Mouse (Mus musculus): ENCODE data around the gene Ypel2. TPM values are rescaled to one million over a fixed set of nuclear protein-coding genes. Genes with fewer than 3 reads are reported as not detected.
A peak's percentile ranks its signal among the peaks of the same experiment; 100 is the strongest.

Gene Ypel2
- total and polyA plus RNA-seq, 3 experiments, result 0.23 to 0.52 TPM; not detected in 1

GRCm38 (mm10) chr11:86938551-86938950, 55.0 kb downstream of the Ypel2 start:
- H3K27me3 ChIP-seq (ENCODE audit: control insufficient read depth in 1 of 2, insufficient read depth in 2 of 2, low read length in 2 of 2), result no peaks in the 10 kb centered on the region
- peaks cover 10 to 17% of the 10 kb centered on the region in 2 experiments for H3K4me1 ChIP-seq (ENCODE audit: control insufficient read depth in 1 of 2, insufficient read depth in 2 of 2, low read length in 2 of 2)
- H3K9ac ChIP-seq (ENCODE audit: control insufficient read depth, low read depth, low read length, poor library complexity, severe bottlenecking), result no peak overlapping the region
- H3K9me3 ChIP-seq (replicated peaks; ENCODE audit: insufficient read depth, low read length), result no peaks in the 10 kb centered on the region
- no peaks in the 10 kb centered on the region for H3K79me2 ChIP-seq (ENCODE audit: control insufficient read depth, insufficient read depth, low read length, poor library complexity)
- no peak for DNase-seq (ENCODE audit: low read depth, low spot score)
- no peak for TF ChIP-seq ETS1 (IDR thresholded peaks at IDR 0.05; ENCODE audit: low read depth, low read length)
- no peak overlapping the region for H3K27ac ChIP-seq (ENCODE audit: control insufficient read depth, low read depth, low read length)
- H3K36me3 ChIP-seq (ENCODE audit: control insufficient read depth in 1 of 2, insufficient read depth in 2 of 2, low read length in 2 of 2), result peaks cover 0 to 14% of the 10 kb centered on the region in 2 experiments; a peak in 2 of 4 replicates
- no peak overlapping the region for H3K4me3 ChIP-seq (ENCODE audit: control insufficient read depth in 1 of 2, insufficient read depth in 1 of 2, low read depth in 2 of 2, low read length in 2 of 2)

DNA sequence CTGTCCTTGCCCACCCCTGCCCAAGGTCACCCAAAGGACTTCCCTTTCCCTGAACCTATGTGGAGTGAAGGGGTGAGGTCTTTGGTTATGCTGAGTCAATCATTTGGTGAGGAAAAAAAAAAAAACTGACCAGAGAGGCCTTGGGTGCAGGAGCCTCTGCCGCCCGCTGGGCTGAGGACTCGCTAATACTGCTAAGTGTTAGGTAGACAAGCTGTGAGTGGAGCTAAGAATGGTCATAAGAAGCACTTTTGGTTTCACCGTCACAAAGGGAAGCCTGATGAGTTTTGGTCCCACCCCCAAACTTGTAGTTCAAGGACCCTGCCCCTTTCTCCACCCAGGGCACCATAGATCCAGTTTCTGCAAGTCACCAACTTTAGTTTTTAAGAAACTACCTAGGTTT, 55.4 kb downstream of the Ypel2 start:
- H3K4me3 ChIP-seq (ENCODE audit: control insufficient read depth in 1 of 2, insufficient read depth in 1 of 2, low read depth in 2 of 2, low read length in 2 of 2), result no peak overlapping the region
- no peak for DNase-seq (ENCODE audit: low read depth, low spot score)
- H3K27me3 ChIP-seq (ENCODE audit: control insufficient read depth in 1 of 2, insufficient read depth in 2 of 2, low read length in 2 of 2), result no peaks in the 10 kb centered on the region
- H3K4me1 ChIP-seq (ENCODE audit: control insufficient read depth in 1 of 2, insufficient read depth in 2 of 2, low read length in 2 of 2), result peaks cover 10 to 17% of the 10 kb centered on the region in 2 experiments
- peaks cover 0 to 14% of the 10 kb centered on the region in 2 experiments; a peak in 2 of 4 replicates for H3K36me3 ChIP-seq (ENCODE audit: control insufficient read depth in 1 of 2, insufficient read depth in 2 of 2, low read length in 2 of 2)
- no peaks in the 10 kb centered on the region for H3K79me2 ChIP-seq (ENCODE audit: control insufficient read depth, insufficient read depth, low read length, poor library complexity)
- TF ChIP-seq GATA1 (IDR thresholded peaks at IDR 0.05; ENCODE audit: low read depth, low read length) (no peak), ZKSCAN1 (IDR thresholded peaks at IDR 0.05; ENCODE audit: low read depth, low read length) (no peak), ETS1 (IDR thresholded peaks at IDR 0.05; ENCODE audit: low read depth, low read length) (no peak), USF2 (IDR thresholded peaks at IDR 0.05; ENCODE audit: borderline replicate concordance in 1 of 2, insufficient read depth in 1 of 2, low read depth in 1 of 2, low read length in 2 of 2) (no peak), CHD1 (IDR thresholded peaks at IDR 0.05; ENCODE audit: low read depth, low read length) (no peak), RCOR1 (IDR thresholded peaks at IDR 0.05; ENCODE audit: low read depth, low read length) (no peak), ZMIZ1 (IDR thresholded peaks at IDR 0.05; ENCODE audit: low read depth, low read length) (no peak), MEF2A (IDR thresholded peaks at IDR 0.05; ENCODE audit: extremely low read depth, insufficient replicate concordance, low read depth, low read length, poor library complexity, severe bottlenecking) (no peak), UBTF (IDR thresholded peaks at IDR 0.05; ENCODE audit: borderline replicate concordance, insufficient read depth, low read depth, low read length) (no peak), NELFE (IDR thresholded peaks at IDR 0.05; ENCODE audit: low read depth, low read length) (no peak), GABPA (IDR thresholded peaks at IDR 0.05; ENCODE audit: low read depth, low read length) (no peak), BHLHE40 (IDR thresholded peaks at IDR 0.05; ENCODE audit: borderline replicate concordance, low read depth, low read length) (no peak)
- H3K9ac ChIP-seq (ENCODE audit: control insufficient read depth, low read depth, low read length, poor library complexity, severe bottlenecking), result no peak overlapping the region
- no peaks in the 10 kb centered on the region for H3K9me3 ChIP-seq (replicated peaks; ENCODE audit: insufficient read depth, low read length)
- no peak overlapping the region for H3K27ac ChIP-seq (ENCODE audit: control insufficient read depth, low read depth, low read length)

GRCm38 (mm10) chr11:86936938-86937337, 56.6 kb downstream of the Ypel2 start:
- H3K27ac ChIP-seq (ENCODE audit: control insufficient read depth, low read depth, low read length), result no peak overlapping the region
- peaks cover 0 to 8% of the 10 kb centered on the region in 2 experiments; a peak in 2 of 4 replicates for H3K36me3 ChIP-seq (ENCODE audit: control insufficient read depth in 1 of 2, insufficient read depth in 2 of 2, low read length in 2 of 2)
- H3K4me3 ChIP-seq (ENCODE audit: control insufficient read depth in 1 of 2, insufficient read depth in 1 of 2, low read depth in 2 of 2, low read length in 2 of 2), result no peak overlapping the region
- peaks cover 6 to 14% of the 10 kb centered on the region in 2 experiments for H3K4me1 ChIP-seq (ENCODE audit: control insufficient read depth in 1 of 2, insufficient read depth in 2 of 2, low read length in 2 of 2)
- DNase-seq (ENCODE audit: low read depth, low spot score), result peak; percentile 33
- TF ChIP-seq MYB (IDR thresholded peaks at IDR 0.05; ENCODE audit: low read depth, low read length) (no peak), USF2 (IDR thresholded peaks at IDR 0.05; ENCODE audit: borderline replicate concordance in 1 of 2, insufficient read depth in 1 of 2, low read depth in 1 of 2, low read length in 2 of 2) (no peak), EP300 (IDR thresholded peaks at IDR 0.05; ENCODE audit: low read depth in 1 of 2, low read length in 2 of 2) (no peak), E2F4 (IDR thresholded peaks at IDR 0.05; ENCODE audit: borderline replicate concordance, low read depth, low read length) (no peak), POLR2A (IDR thresholded peaks at IDR 0.05; ENCODE audit: control insufficient read depth in 1 of 2, insufficient read depth in 1 of 2, low read depth in 1 of 2, low read length in 2 of 2, poor library complexity in 1 of 2) (no peak), HCFC1 (IDR thresholded peaks at IDR 0.05; ENCODE audit: low read depth, low read length) (no peak), UBTF (IDR thresholded peaks at IDR 0.05; ENCODE audit: borderline replicate concordance, insufficient read depth, low read depth, low read length) (no peak), CHD2 (IDR thresholded peaks at IDR 0.05; ENCODE audit: low read length) (no peak), MAX (IDR thresholded peaks at IDR 0.05; ENCODE audit: low read length) (no peak), ZMIZ1 (IDR thresholded peaks at IDR 0.05; ENCODE audit: low read depth, low read length) (no peak)
- H3K9ac ChIP-seq (ENCODE audit: control insufficient read depth, low read depth, low read length, poor library complexity, severe bottlenecking), result no peak overlapping the region
- H3K9me3 ChIP-seq (replicated peaks; ENCODE audit: insufficient read depth, low read length), result no peaks in the 10 kb centered on the region
- no peaks in the 10 kb centered on the region for H3K79me2 ChIP-seq (ENCODE audit: control insufficient read depth, insufficient read depth, low read length, poor library complexity)
- H3K27me3 ChIP-seq (ENCODE audit: control insufficient read depth in 1 of 2, insufficient read depth in 2 of 2, low read length in 2 of 2), result no peaks in the 10 kb centered on the region
